Comparison of ENCODE assay signal across 13 mouse cellular contexts in the genomic region with DNA sequence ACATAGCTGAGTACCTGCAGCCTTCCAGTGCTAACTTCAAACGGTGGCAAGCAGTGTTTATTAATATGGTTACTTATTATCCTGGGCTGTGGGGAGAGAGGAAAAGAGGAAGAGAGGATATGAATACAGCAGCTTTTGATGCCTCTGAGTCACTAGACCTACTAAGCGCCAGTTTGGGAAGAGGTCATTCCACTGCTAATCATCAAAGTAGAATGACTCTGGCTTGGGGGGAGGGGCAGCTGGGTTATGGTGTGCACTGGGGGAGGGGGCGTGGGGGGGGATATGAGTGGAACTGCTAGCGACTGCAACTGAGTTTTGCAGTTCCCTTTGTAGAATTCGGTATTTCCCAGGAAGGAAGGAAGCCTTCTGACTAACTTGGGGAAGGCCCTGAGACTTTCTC. TPM values are rescaled to one million over a fixed set of nuclear protein-coding genes. Genes with fewer than 3 reads are reported as not detected.
DNase-seq lines count a peak whose midpoint lies in the region; TF ChIP-seq lines count a peak whose summit lies in the region.
"Had no signal": no experiment of that assay in that cellular context is flagged by ENCODE, and none has a peak within 500 bp of the region (broad histone marks: within the 10 kb centered on the region; RNA-seq: fewer than 3 reads in every experiment).

No protein-coding gene starts in this region.

- DNase-seq in gastrocnemius, adult 2 months, result no peak
- DNase-seq in gastrocnemius, postnatal 10 days, result no peak
- DNase-seq in CH12.LX (ENCODE audit: extremely low read depth), result no peak
- DNase-seq in hindbrain, embryonic 10.5 days (ENCODE audit: low spot score), result no peak
- DNase-seq in midbrain, embryonic 10.5 days (ENCODE audit: low spot score), result no peak
- DNase-seq in right cerebral cortex, postnatal 4 days, result no peak
- DNase-seq in cerebellum, postnatal 36 days, result no peak
- no peak for DNase-seq in Muller cell, postnatal 12 days (ENCODE audit: inconsistent ontology term)
- DNase-seq: cerebellum, postnatal 25 days; gastrocnemius, postnatal 36 days; layer of hippocampus, postnatal 36 days; thymus, postnatal 4 days had no signal

- intact Hi-C loops in gastrocnemius, adult 2 months (cut with DNase I), result loop anchor here (2.0 kb wide), 1 partner anchor 476 kb away; no protein-coding TSS in a partner anchor

- in situ Hi-C loops in CH12.LX (cut with MboI; ENCODE audit: low pct_ligation_motif_present, low pct_unique_long_range_greater_than_20kb, low sequenced_read_pairs), result loop anchor here (10.0 kb wide), 1 partner anchor 470 kb away; no protein-coding TSS in a partner anchor

- WGBS in hindbrain, embryonic 10.5 days, result 4% methylated on average over 5 of the region's 5 CpGs
- WGBS in midbrain, embryonic 10.5 days, result 4% methylated on average over 5 of the region's 5 CpGs

- H3K4me3 ChIP-seq in gastrocnemius, adult 2 months, result peak overlapping the region; percentile 92
- H3K4me3 ChIP-seq in CH12.LX (replicated peaks in 1 of 3; ENCODE audit: low read depth in 2 of 3, low read length in 2 of 3, poor library complexity in 1 of 3), result peak overlapping the region in 2 of 3 experiments; percentile 79 to 96
- peak overlapping the region; percentile 79 for H3K4me3 ChIP-seq in hindbrain, embryonic 10.5 days
- peak overlapping the region; percentile 89 for H3K4me3 ChIP-seq in midbrain, embryonic 10.5 days
- H3K4me3 ChIP-seq: myocyte had no signal

- TF ChIP-seq RAD21 in CH12.LX (IDR thresholded peaks at IDR 0.05; ENCODE audit: low read depth, low read length), result no peak

- no peaks in the 10 kb centered on the region for H3K9me3 ChIP-seq in CH12.LX (replicated peaks; ENCODE audit: low read length)
- H3K9me3 ChIP-seq in hindbrain, embryonic 10.5 days, result no peaks in the 10 kb centered on the region
- H3K9me3 ChIP-seq in midbrain, embryonic 10.5 days (replicated peaks), result no peaks in the 10 kb centered on the region

- TF ChIP-seq CTCF in gastrocnemius, adult 2 months (IDR thresholded peaks at IDR 0.05), result no peak
- no peak for TF ChIP-seq CTCF in CH12.LX (conservative IDR thresholded peaks at IDR 0.05 in 1 of 2, IDR thresholded peaks at IDR 0.05 in 1 of 2; ENCODE audit: low read depth in 2 of 2, low read length in 2 of 2)

- no peaks in the 10 kb centered on the region for H3K27me3 ChIP-seq in CH12.LX (replicated peaks)
- H3K27me3 ChIP-seq in hindbrain, embryonic 10.5 days (ENCODE audit: insufficient read depth, poor library complexity, severe bottlenecking), result peaks cover 6% of the 10 kb centered on the region; the same call in 1 of the 2 replicates
- H3K27me3 ChIP-seq in midbrain, embryonic 10.5 days (ENCODE audit: low read depth, poor library complexity, severe bottlenecking), result peaks cover 8% of the 10 kb centered on the region

- peaks cover 22% of the 10 kb centered on the region for H3K79me2 ChIP-seq in CH12.LX (replicated peaks; ENCODE audit: control insufficient read depth, extremely low read depth, insufficient read depth, poor library complexity, severe bottlenecking)

- peaks cover 26 to 65% of the 10 kb centered on the region in 2 experiments for H3K4me1 ChIP-seq in CH12.LX (ENCODE audit: control insufficient read depth in 1 of 2, insufficient read depth in 2 of 2)
- peaks cover 78% of the 10 kb centered on the region for H3K4me1 ChIP-seq in hindbrain, embryonic 10.5 days (replicated peaks)
- H3K4me1 ChIP-seq in midbrain, embryonic 10.5 days, result peaks cover 78% of the 10 kb centered on the region

- dilution Hi-C loops in CH12.LX (cut with MboI; ENCODE audit: extremely low pct_ligation_motif_present, extremely low pct_unique_long_range_greater_than_20kb, low sequenced_read_pairs), result no loop called here

- H3K9ac ChIP-seq in CH12.LX (ENCODE audit: insufficient read depth, low read depth), result no peak overlapping the region

- no peak for TF ChIP-seq POLR2A in CH12.LX (IDR thresholded peaks at IDR 0.05; ENCODE audit: low read depth, low read length)

- H3K36me3 ChIP-seq in CH12.LX (replicated peaks in 1 of 2; ENCODE audit: control insufficient read depth in 1 of 2, insufficient read depth in 1 of 2, low read length in 1 of 2), result peaks cover 0 to 50% of the 10 kb centered on the region in 2 experiments
- peaks cover 57% of the 10 kb centered on the region for H3K36me3 ChIP-seq in hindbrain, embryonic 10.5 days
- H3K36me3 ChIP-seq in midbrain, embryonic 10.5 days, result peaks cover 58% of the 10 kb centered on the region

- 0 out of 2 replicates have a peak overlapping the region, but pooled peaks have one; percentile 47 for H3K4me2 ChIP-seq in CH12.LX (ENCODE audit: insufficient read depth, low read depth, poor library complexity, severe bottlenecking)

- H3K27ac ChIP-seq in gastrocnemius, adult 2 months, result peak overlapping the region; percentile 49
- no peak overlapping the region for H3K27ac ChIP-seq in CH12.LX (ENCODE audit: insufficient read depth, low read depth)
- H3K27ac ChIP-seq in hindbrain, embryonic 10.5 days, result peak overlapping the region; percentile 100
- peak overlapping the region; percentile 95 for H3K27ac ChIP-seq in midbrain, embryonic 10.5 days (replicated peaks)

- no peak for TF ChIP-seq EP300 in CH12.LX (IDR thresholded peaks at IDR 0.05; ENCODE audit: low read length)

TF ChIP-seq in CH12.LX, 34 proteins besides CTCF, POLR2A, EP300 and RAD21:
- TF ChIP-seq ZKSCAN1 (IDR thresholded peaks at IDR 0.05; ENCODE audit: borderline replicate concordance, low read depth, low read length), result peak; percentile 96
- no peak for TF ChIP-seq MAFK (IDR thresholded peaks at IDR 0.05; ENCODE audit: insufficient replicate concordance, low read length)
TF ChIP-seq in CH12.LX: peak in this region for 1.

RNA-seq across cellular contexts. Expression of a gene that starts 4.2 kb away (rescaled TPM):
- total RNA-seq in gastrocnemius, adult 2 months (2021), result 1 to 10 TPM; 8.5 to 9.3 TPM
- total RNA-seq in gastrocnemius, postnatal 10 days (2021), result 10 to 100 TPM; 10.8 to 18.6 TPM
- total RNA-seq in CH12.LX (2012; rRNA removed) (16.6 TPM in 2 replicates), CH12.LX (2014; rRNA removed) (12.9 and 14.2 TPM in 2 replicates)
- polyA plus RNA-seq in CH12.LX (2012; ENCODE audit: insufficient read length, low read depth), result 27.1 and 29.9 TPM in 2 replicates
- polyA plus RNA-seq in hindbrain, embryonic 10.5 days (2016; fragmentation: Nextera tagmentation; extraction: Ambion mirVana), result 18.0 and 19.8 TPM in 2 replicates
- 17.5 and 17.6 TPM in 2 replicates for polyA plus RNA-seq in midbrain, embryonic 10.5 days (2016; fragmentation: Nextera tagmentation; extraction: Ambion mirVana)
